Mouse (Mus musculus) C2C12 (cell line): ENCODE data around the gene Snx14. TPM values are rescaled to one million over a fixed set of nuclear protein-coding genes. Genes with fewer than 3 reads are reported as not detected.

Experiments
- H3K27me3 ChIP-seq: one replicate; pipeline ENCODE4 v1.6.1; 2011; ENCODE audit not compliant: control insufficient read depth, insufficient read depth, insufficient read length
- H3K36me3 ChIP-seq: one replicate; pipeline ENCODE4 v1.6.1; 2011; ENCODE audit not compliant: control insufficient read depth, insufficient read depth
- H3K4me3 ChIP-seq: one replicate; pipeline ENCODE4 v1.5.1; 2011; ENCODE audit warnings: mild to moderate bottlenecking, control low read depth; ENCODE audit not compliant: poor library complexity, insufficient read depth, severe bottlenecking
- H3K79me2 ChIP-seq: one replicate; pipeline ENCODE4 v1.6.1; 2011; ENCODE audit not compliant: control insufficient read depth, insufficient read depth
- H3K79me3 ChIP-seq: one replicate; pipeline ENCODE4 v1.6.1; 2011; ENCODE audit warnings: low read depth, control low read depth
- H3ac ChIP-seq: one replicate; pipeline ENCODE3; 2011; ENCODE audit warnings: low read depth; ENCODE audit not compliant: control insufficient read depth, insufficient read length
- CEBPB ChIP-seq: IDR thresholded peaks from one replicate; pipeline ENCODE4 v1.6.1; 2011; ENCODE audit warnings: low read depth, mild to moderate bottlenecking, control low read depth, moderate library complexity
- CTCF ChIP-seq: IDR thresholded peaks from one replicate; pipeline ENCODE4 v1.5.1; 2011; ENCODE audit not compliant: control insufficient read depth, insufficient read depth, insufficient read length
- FOSL1 ChIP-seq: IDR thresholded peaks from one replicate; pipeline ENCODE4 v1.8.0; 2011; ENCODE audit warnings: mild to moderate bottlenecking, low read length; ENCODE audit not compliant: poor library complexity, insufficient read depth, severe bottlenecking
- MAX ChIP-seq: IDR thresholded peaks from one replicate; pipeline ENCODE4 v1.6.1; 2011; ENCODE audit warnings: mild to moderate bottlenecking, control low read depth
- MYOD1 ChIP-seq: IDR thresholded peaks from one replicate; pipeline ENCODE4 v1.6.1; 2011; ENCODE audit warnings: low read depth; ENCODE audit not compliant: control insufficient read depth, insufficient read length
- MYOG ChIP-seq: IDR thresholded peaks from one replicate; pipeline ENCODE4 v1.6.1; 2011; ENCODE audit not compliant: control insufficient read depth, insufficient read length; ENCODE audit errors: extremely low read depth
- USF1 ChIP-seq: IDR thresholded peaks from one replicate; pipeline ENCODE4 v1.6.1; 2011; ENCODE audit warnings: low read depth, mild to moderate bottlenecking, control low read depth, moderate library complexity
- polyA plus RNA-seq: library from polyadenylated mRNA; unstranded; fragments of >200 nt; fragmentation: generic; extraction: Trizol; gene quantifications from one replicate; pipeline ENCODE4 v1.2.1, GENCODE M21; 2012; ENCODE audit warnings: missing spikeins

The Snx14 gene
- polyA plus RNA-seq, 1 experiment, result 6.6 TPM

DNA sequence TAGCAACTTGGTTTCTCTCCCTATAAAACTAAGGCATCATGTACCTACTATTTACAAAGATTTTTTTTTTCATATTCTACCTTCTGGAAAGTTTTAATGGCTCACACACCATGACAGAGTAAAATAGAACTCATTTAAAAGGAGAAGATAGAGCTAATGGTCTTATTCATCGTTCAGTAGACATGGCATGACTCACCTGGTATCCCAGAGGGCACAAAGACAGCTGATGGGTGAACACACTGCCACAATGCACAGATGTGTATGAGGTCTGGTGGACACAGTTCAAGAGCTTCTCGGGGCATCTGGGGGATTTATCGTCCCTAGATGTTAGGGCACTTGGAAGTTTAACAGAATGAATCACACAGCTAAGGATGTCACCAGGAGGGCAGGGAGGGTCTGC is 97.9 kb downstream of the Snx14 start:
- Histone ChIP-seq H3K79me3 (no peaks in the 10 kb centered on the region), H3K27me3 (no peaks in the 10 kb centered on the region), H3ac (no peak overlapping the region), H3K36me3 (no peaks in the 10 kb centered on the region), H3K79me2 (no peaks in the 10 kb centered on the region), H3K4me3 (no peak overlapping the region)
- TF ChIP-seq CTCF, result no peak
- TF ChIP-seq FOSL1, result no peak
- no peak for TF ChIP-seq CEBPB
- TF ChIP-seq MYOG, result no peak
- TF ChIP-seq MAX, result no peak
- TF ChIP-seq USF1, result no peak

DNA sequence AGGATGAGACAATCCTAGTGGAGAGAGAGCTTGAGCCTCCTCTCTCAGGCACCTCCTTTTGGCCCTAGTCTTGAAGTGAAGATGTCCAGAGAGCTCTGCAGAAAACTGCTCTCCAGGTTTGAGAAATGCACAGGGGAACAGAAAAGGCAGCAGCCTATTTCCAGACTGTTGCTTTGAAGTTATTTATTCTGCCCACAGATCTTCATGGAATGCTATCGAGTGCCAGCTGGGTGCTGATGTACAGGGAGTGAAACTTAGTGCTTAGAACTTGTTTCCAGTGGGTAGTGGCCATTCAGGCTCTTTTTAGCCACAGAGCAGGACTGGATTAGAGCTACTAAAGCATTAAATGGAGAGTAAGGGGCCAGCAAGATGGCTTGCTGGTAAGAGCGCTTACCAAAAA is 102.9 kb downstream of the Snx14 start:
- H3K4me3 ChIP-seq, result no peak overlapping the region
- H3ac ChIP-seq, result no peak overlapping the region
- H3K79me2 ChIP-seq, result no peaks in the 10 kb centered on the region
- no peak for TF ChIP-seq MAX
- TF ChIP-seq MYOG, result no peak
- no peak for TF ChIP-seq MYOD1
- TF ChIP-seq CTCF, result no peak
- no peak for TF ChIP-seq FOSL1
- H3K79me3 ChIP-seq, result no peaks in the 10 kb centered on the region
- H3K27me3 ChIP-seq, result no peaks in the 10 kb centered on the region
- H3K36me3 ChIP-seq, result no peaks in the 10 kb centered on the region

GRCm38 (mm10) chr9:88332447-88332846 is 106.3 kb downstream of the Snx14 start:
- Histone ChIP-seq H3K79me3 (no peaks in the 10 kb centered on the region), H3ac (no peak overlapping the region), H3K27me3 (no peaks in the 10 kb centered on the region), H3K36me3 (no peaks in the 10 kb centered on the region), H3K79me2 (no peaks in the 10 kb centered on the region), H3K4me3 (no peak overlapping the region)
- no peak for TF ChIP-seq FOSL1

- TF ChIP-seq CEBPB (no peak), MYOD1 (no peak), MYOG (no peak)
- Histone ChIP-seq H3K27me3 (no peaks in the 10 kb centered on the region), H3K79me3 (no peaks in the 10 kb centered on the region), H3K4me3 (no peak overlapping the region), H3K36me3 (no peaks in the 10 kb centered on the region), H3K79me2 (no peaks in the 10 kb centered on the region), H3ac (no peak overlapping the region)
Measured at GRCm38 (mm10) chr9:88330316-88330715, 108.4 kb downstream of the Snx14 start.

DNA sequence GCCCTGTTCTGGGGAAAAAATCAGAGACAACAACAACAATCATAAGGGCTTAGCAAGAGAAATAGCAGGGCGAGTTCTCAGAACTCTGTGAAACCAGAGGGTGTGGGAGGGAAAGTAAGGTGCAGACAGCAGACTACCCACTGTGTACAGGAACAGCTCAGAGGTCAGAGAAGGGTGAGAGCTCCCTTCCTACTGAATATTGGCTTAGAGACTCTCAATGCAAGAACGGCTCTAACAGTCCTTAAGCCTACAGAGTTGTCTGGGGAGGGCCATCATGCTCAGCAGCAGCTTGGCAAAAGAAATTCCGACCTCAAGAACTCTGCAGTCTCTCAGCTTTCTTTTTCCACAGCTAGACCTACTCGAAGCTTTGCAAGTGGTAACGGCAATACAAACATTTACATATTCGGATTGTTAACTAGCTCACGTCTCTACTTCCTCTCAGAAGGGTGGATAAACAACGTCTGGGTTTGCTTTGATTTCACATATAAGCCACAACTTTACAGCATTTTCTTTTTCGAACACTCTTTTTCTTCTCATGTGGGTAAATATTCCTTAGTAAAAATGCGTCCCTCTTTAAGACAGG is 109.5 kb downstream of the Snx14 start:
- TF ChIP-seq CTCF, result no peak
- TF ChIP-seq MYOG, result no peak
- TF ChIP-seq MYOD1, result no peak
- no peak for TF ChIP-seq CEBPB
- TF ChIP-seq MAX, result no peak
- no peak for TF ChIP-seq USF1
- no peak for TF ChIP-seq FOSL1
- H3ac ChIP-seq, result no peak overlapping the region

GRCm38 (mm10) chr9:88328666-88329065 is 110.1 kb downstream of the Snx14 start:
- Histone ChIP-seq H3K27me3 (no peaks in the 10 kb centered on the region), H3K79me3 (no peaks in the 10 kb centered on the region), H3K79me2 (no peaks in the 10 kb centered on the region), H3K36me3 (no peaks in the 10 kb centered on the region), H3ac (no peak overlapping the region), H3K4me3 (no peak overlapping the region)
- TF ChIP-seq USF1 (no peak), CTCF (no peak), MYOG (no peak)

More for the DNA sequence above, 109.5 kb downstream of the Snx14 start:
- no peaks in the 10 kb centered on the region for H3K79me3 ChIP-seq
- H3K79me2 ChIP-seq, result no peaks in the 10 kb centered on the region
- no peaks in the 10 kb centered on the region for H3K36me3 ChIP-seq
- H3K4me3 ChIP-seq, result no peak overlapping the region
- H3K27me3 ChIP-seq, result no peaks in the 10 kb centered on the region
